Mouse (Mus musculus) cortical plate, adult 2 months (tissue): Measurements from ENCODE around the gene Uba1.

ENCODE experiments used
- CTCF ChIP-seq: fragments of 200-500 bp; IDR thresholded peaks from 2 replicates; pipeline ENCODE4 v1.5.1; 2011; ENCODE audit warnings: mild to moderate bottlenecking, control low read depth, low read length; ENCODE audit not compliant: insufficient read depth; ENCODE audit errors: extremely low read depth
- POLR2A ChIP-seq: fragments of 200-500 bp; IDR thresholded peaks from 2 replicates; pipeline ENCODE4 v1.6.1; 2011; ENCODE audit warnings: mild to moderate bottlenecking, low read length, control low read depth; ENCODE audit not compliant: insufficient read depth; ENCODE audit errors: extremely low read depth

- no peak for TF ChIP-seq CTCF
- no peak for TF ChIP-seq POLR2A
Measured at GRCm38 (mm10) chrX:20608500-20608899, 49.6 kb upstream of the Uba1 start.
